Mouse (Mus musculus) MEL-GATA-1-ER (cell line): ENCODE data around the gene Eefsec.

Source experiments
- DNase-seq: peaks from one replicate; pipeline ENCODE4 v3.0.0-alpha.2; 2012; ENCODE audit warnings: low read depth; ENCODE audit errors: extremely low read depth

Gene Eefsec

DNA sequence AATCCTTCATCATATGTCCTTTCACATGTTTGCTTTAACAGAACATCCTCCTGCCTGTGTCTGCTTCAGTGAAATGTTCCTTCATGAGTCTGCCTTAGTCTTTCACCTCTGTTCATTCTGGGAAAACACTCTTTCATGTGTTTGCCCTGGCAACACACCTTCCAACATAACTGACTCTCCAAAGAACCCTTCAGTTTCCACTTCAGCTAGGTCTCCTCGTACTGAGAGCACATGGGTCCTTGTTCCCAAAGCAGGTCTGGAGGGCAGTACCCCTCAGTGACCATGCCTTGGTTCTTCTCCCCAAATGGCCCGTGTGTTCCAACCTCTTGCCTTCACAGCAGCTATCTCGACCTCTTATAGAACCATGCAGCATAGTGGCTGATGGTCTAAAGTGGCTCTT lies 179.3 kb downstream of the Eefsec start:
- DNase-seq, result no peak

DNA sequence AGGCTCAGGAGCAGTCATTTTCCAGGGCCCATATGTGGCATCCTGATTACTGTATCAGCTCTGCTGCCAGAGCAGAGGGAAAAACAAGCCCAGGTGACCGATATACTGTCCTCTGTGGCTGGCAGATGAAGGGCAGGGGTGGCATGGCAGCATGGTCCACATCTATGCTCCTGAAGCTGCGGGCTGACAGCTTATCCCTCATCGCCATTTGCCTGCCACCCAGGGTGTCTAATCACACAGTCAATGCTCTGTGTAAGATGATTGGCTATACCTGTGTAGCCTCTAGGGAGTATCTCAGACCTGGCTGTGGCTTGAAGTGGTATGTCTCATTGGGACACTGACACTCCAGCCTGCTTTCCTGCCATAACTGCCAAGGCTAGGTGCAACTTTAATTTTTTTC lies 180.3 kb downstream of the Eefsec start:
- DNase-seq, result no peak

DNA sequence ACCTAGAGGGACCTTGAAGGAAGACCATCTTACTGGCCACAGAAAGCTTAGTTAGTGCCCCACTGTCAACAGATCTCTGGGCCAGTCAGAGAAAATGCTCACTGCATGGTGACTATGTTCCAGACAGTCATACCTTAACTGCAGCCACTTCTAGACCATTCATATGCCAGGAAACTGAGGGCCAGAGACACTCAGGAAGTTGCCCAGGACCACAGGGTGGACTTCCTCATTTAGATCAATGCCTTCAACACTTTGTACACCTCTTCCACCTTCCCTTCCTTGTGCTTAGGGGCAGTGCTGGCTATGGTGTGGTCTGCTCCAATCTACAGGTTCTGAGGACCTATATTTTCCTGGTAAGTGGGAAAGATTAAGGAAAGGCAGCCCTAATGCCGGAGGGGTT lies 181.0 kb downstream of the Eefsec start:
- no peak for DNase-seq

- no peak for DNase-seq
These were observed 184.2 kb downstream of the Eefsec start for GRCm38 (mm10) chr6:88262160-88262559.

DNA sequence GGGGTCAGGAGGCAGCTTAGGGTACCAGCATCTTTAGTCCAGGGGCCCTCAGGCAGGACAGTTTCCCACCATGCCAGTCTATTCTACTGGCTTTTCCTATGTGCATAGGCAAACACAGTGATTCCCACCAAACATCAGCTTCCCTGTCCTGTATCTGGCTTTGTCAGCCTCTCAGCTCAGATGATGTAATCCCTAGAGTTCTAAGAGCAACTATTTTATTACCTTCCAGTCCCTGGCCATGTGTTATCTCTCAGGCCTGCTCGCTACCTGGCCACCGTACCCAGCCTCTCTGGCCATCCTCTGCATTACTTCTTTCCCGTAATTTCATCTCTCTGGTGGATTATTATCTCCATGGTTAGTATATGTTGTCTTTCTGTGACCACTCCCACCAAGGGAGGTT lies 185.7 kb downstream of the Eefsec start:
- DNase-seq, result no peak

DNA sequence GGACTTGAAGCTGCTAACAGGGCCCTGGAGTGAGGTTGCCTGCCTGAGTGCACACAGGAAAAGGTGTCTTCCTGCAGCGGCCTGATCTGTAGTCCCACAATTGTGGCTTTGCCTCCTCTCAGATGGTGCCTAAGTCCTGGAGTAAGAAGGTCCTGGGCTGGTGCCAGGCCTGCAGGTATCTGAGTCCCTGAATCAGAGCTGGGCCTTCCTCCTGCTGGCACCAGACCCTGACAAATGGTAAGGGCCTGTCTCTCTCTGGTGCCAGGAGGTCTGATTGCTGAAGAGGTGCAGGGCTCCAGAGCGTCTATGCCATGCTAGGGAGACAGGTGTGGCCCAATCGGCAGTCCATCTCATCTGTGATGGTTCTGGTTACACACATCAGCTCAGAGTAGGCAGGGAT lies 186.7 kb downstream of the Eefsec start:
- no peak for DNase-seq

DNA sequence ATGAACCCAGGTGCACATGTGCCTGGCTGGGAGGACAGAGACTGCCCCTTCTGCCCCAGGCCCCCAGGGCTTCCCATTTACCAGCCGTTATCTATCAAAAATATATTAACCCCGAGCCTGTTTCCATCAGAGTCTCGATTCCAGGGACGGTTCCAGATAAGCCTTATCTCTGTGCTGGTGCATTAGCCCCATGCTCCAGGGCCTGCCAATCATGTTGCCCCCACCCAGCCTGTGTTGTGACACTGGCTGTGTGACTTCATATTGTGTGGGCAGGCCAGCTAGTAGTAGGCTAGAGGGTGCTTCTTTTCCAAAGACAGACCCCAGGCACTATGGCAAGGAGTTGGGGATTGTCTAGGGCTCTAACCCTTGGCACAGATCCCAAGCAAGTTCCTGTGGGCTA lies 190.9 kb downstream of the Eefsec start:
- no peak for DNase-seq

GRCm38 (mm10) chr6:88254082-88254481 lies 192.3 kb downstream of the Eefsec start:
- no peak for DNase-seq

DNA sequence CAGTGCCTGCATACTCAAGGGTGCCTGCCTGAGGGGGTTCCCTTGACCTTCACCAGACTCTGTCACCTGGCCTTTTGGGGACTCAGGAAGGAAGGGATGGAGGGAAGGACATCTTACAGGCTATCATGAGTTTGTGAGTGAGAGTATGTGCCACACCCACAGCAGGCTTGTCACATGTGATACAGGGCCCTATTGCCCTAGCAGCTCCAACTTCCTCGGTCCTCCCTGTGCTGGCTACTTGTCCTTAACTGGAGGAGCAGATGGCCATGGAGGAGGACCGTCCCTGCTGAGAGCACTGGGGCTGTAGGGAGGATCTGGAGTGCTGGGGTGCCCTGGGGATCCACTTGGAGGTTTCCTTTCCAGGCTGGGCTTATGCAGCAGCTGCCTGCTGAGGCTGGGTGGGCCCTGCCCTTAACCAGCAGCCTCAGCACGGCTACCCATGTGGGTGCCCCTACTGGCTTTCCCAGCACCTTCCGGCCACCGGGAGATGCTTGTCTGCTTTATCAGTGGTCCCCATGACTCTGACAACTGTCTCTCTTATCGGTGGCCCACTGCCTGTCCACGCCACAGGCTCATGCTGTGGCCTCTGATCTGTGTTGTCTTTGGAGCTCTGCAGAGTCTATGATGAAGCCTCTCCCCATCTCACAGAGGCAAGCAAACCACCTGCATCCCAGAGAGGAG lies 194.4 kb downstream of the Eefsec start:
- peak; percentile 30 for DNase-seq

DNA sequence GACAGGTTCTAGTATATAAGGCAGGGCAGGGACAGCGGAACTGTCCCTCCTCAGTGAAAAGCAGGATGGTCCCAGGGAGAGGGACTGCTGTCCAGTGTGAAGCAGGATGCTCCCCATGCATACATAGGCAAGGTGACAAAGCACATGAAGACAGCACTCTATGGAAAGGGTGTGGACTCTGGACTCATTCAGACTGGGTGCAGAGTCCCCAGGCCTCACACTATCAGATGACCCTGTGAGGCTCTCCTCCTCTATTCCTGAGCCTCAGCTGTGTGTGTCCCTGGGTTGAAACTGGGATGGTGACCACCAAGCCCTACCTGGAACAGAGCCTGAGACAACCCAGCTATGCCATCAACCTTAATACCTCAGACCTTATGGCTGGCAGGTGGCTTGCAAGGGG lies 194.9 kb downstream of the Eefsec start:
- no peak for DNase-seq

GRCm38 (mm10) chr6:88249231-88249630 lies 197.1 kb downstream of the Eefsec start:
- no peak for DNase-seq

DNA sequence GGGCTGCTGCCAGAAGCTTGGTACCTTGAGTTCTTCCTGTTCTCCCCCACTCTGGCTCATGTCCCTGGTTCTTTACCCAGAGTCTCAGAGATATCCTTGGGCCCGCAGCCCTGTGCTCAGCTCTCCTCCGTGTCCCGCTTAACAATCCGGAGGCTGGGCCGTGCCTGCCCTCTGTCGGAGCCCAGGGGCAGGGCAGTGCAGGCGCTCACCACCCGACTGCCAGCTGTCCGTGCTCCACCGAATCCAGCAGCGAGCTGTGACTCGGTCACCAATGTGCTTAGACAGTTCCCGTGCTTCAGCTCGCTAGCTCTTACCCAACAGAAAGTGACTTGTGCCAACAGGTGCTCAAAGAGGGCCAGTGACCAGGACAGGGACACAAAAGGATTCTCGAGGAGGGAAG lies 203.7 kb downstream of the Eefsec start:
- no peak for DNase-seq

GRCm38 (mm10) chr6:88236513-88236912 lies 209.8 kb downstream of the Eefsec start:
- no peak for DNase-seq

- DNase-seq, result no peak
These were observed 210.4 kb downstream of the Eefsec start for GRCm38 (mm10) chr6:88235983-88236382.

GRCm38 (mm10) chr6:88235461-88235860 lies 210.9 kb downstream of the Eefsec start:
- DNase-seq, result no peak

GRCm38 (mm10) chr6:88233996-88234395 lies 212.3 kb downstream of the Eefsec start:
- no peak for DNase-seq

DNA sequence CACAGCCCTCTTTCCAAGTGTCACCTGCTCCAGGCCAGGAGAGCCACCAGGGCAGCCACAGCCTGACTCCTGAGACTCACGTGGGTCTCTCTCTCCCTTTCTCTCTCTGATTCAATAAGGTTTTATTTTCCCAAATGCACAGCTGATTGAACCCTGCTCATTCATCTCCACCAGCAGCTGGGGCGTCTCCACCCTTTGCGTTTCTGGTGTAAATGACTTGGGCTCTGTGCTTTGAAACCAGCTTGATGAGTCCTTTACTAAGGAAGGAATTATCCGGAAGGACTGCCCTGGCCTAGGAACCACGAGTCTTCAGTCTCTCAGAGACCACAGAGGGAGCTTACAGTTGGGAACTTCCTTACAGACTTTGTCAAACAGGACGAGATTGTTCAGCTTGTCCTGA lies 214.1 kb downstream of the Eefsec start:
- DNase-seq, result no peak

DNA sequence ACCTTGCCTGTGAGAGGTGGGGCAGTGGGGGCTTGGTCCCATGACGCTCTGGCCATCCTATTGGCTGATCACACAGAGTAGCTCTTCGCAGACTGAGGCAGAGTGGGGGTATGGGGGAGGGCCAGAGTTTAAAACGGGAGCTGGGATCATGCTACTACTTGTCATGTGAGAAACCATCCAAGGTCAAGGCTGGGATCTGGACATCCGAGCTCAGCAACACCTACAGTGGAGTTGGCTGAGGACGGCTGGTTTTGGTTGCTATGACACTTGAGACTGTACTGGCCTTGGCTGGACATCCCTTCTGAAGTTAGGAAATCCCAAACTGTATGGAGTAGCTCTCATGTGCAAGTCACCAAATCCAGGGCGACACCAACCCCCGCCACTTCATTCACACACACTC lies 214.5 kb downstream of the Eefsec start:
- no peak for DNase-seq

DNA sequence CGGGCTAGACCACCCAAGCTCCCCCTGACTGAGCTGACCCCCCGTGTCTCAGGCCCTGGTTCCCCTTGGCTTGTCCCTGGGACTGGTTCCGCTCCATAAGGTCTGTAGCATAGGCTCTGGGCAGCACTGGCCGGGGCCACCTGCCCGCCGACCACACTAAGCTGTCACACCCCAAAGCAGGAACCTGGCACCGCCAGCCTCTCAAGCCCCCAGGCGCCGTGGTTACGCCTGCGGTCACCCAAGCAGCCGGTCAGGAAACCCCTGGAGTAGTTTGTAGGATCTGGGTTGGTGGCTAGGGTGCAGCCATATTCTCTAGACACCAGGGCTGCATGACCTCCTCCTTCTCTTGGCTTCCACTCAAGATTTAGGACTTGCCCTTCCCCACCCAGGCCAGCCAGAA lies 217.1 kb downstream of the Eefsec start:
- DNase-seq, result no peak

DNA sequence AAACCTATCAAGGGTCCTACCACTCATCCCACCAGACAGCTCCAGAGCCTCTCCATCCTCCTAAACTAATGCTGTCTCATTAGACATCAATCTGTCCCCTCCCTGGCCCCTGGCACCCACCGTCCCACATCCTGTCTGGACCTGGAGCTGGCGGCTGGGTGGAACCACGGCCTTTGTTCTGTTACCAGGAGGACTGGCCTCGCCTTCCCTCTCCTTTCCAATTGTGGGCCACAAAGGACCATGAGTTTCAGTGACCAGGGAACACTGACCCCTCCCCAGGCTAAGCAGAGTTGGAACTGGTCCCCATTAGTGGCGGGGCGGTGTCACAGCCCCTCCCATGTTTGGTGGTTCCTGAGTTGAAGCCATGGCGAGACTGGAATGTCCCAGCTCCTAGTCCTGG lies 218.8 kb downstream of the Eefsec start:
- no peak for DNase-seq

DNA sequence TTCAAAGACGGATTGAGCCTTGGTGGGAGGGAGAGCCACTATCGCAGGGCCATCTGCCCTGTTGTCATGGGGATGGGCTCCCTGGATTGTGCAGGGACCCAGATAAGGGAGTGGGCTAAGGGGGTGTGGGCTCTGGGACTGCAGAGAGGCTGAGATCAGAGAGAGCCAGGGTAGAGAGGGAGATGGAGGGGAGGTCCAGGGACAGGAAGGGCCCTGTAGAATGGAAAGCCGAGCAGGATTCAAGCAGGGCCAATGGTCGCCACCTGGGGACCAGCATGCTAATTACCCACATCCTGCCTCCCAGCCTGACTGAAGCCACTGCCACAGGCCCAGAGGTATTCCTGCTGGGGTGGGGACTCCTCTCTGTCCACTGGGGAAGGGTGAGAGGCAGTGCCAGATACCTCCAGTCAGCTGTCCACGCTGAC lies 219.8 kb downstream of the Eefsec start:
- no peak for DNase-seq

GRCm38 (mm10) chr6:88221968-88222367 lies 224.4 kb downstream of the Eefsec start, which contains the start of gene Dnajb8:
TSS of gene Dnajb8 (plus strand) at chr6:88222268.
- no peak for DNase-seq

GRCm38 (mm10) chr6:88219094-88219493 lies 227.2 kb downstream of the Eefsec start:
- DNase-seq, result no peak

DNA sequence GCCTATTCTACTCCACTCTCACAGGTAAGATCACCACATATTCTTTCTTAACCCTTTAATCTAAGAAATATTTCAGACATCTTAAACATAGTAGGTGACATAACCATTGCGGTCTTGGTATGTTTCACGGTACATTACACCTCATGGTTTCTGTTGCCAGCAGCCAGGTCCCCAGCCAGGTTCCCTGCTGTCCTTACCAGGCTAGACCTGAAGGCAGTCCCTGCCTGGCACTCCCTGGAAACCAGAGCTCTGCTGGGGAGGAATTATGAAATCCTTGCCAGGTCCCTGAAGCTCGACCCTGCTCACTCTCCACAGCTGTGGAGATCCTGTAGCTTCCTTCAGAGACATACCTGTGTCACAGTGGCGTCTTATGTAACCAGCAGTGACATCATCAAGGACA lies 230.1 kb downstream of the Eefsec start:
- DNase-seq, result no peak
